Mouse (Mus musculus): ENCODE measurements around the gene Mgat3. TPM values are rescaled to one million over a fixed set of nuclear protein-coding genes. Genes with fewer than 3 reads are reported as not detected.

The Mgat3 gene
- polyA plus RNA-seq, 1 experiment: 19.2 TPM

- peaks cover 11% of the 10 kb centered on the region for H3K36me3 ChIP-seq (ENCODE audit: control insufficient read depth, insufficient read depth)
- TF ChIP-seq CTCF (IDR thresholded peaks at IDR 0.05; ENCODE audit: control insufficient read depth, insufficient read depth, insufficient read length): no peak
- TF ChIP-seq CEBPB (IDR thresholded peaks at IDR 0.05; ENCODE audit: low read depth): no peak
- no peak for TF ChIP-seq FOSL1 (IDR thresholded peaks at IDR 0.05; ENCODE audit: insufficient read depth, low read length, poor library complexity, severe bottlenecking)
- TF ChIP-seq USF1 (IDR thresholded peaks at IDR 0.05; ENCODE audit: low read depth): no peak
- no peak for TF ChIP-seq MYOG (IDR thresholded peaks at IDR 0.05; ENCODE audit: control insufficient read depth, extremely low read depth, insufficient read length)
- TF ChIP-seq MYOD1 (IDR thresholded peaks at IDR 0.05; ENCODE audit: control insufficient read depth, insufficient read length, low read depth): no peak
- no peak for TF ChIP-seq MAX (IDR thresholded peaks at IDR 0.05)
- no peaks in the 10 kb centered on the region for H3K27me3 ChIP-seq (ENCODE audit: control insufficient read depth, insufficient read depth, insufficient read length)
- no peak overlapping the region for H3K4me3 ChIP-seq (ENCODE audit: insufficient read depth, poor library complexity, severe bottlenecking)
- H3K79me2 ChIP-seq (ENCODE audit: control insufficient read depth, insufficient read depth): peaks cover 32% of the 10 kb centered on the region
- peaks cover 31% of the 10 kb centered on the region for H3K79me3 ChIP-seq (ENCODE audit: low read depth)
- no peak overlapping the region for H3ac ChIP-seq (ENCODE audit: control insufficient read depth, insufficient read length, low read depth)
Measured at GRCm38 (mm10) chr15:80131421-80131820, 42.1 kb upstream of the Mgat3 start.

- Histone ChIP-seq H3ac (ENCODE audit: control insufficient read depth, insufficient read length, low read depth) (no peak overlapping the region), H3K79me3 (ENCODE audit: low read depth) (peaks cover 41% of the 10 kb centered on the region), H3K4me3 (ENCODE audit: insufficient read depth, poor library complexity, severe bottlenecking) (peak overlapping the region; percentile 97), H3K27me3 (ENCODE audit: control insufficient read depth, insufficient read depth, insufficient read length) (no peaks in the 10 kb centered on the region), H3K79me2 (ENCODE audit: control insufficient read depth, insufficient read depth) (peaks cover 43% of the 10 kb centered on the region), H3K36me3 (ENCODE audit: control insufficient read depth, insufficient read depth) (peaks cover 18% of the 10 kb centered on the region)
- TF ChIP-seq USF1 (IDR thresholded peaks at IDR 0.05; ENCODE audit: low read depth): no peak
- TF ChIP-seq MYOD1 (IDR thresholded peaks at IDR 0.05; ENCODE audit: control insufficient read depth, insufficient read length, low read depth): no peak
- no peak for TF ChIP-seq FOSL1 (IDR thresholded peaks at IDR 0.05; ENCODE audit: insufficient read depth, low read length, poor library complexity, severe bottlenecking)
- TF ChIP-seq MYOG (IDR thresholded peaks at IDR 0.05; ENCODE audit: control insufficient read depth, extremely low read depth, insufficient read length): no peak
- TF ChIP-seq CEBPB (IDR thresholded peaks at IDR 0.05; ENCODE audit: low read depth): no peak
- no peak for TF ChIP-seq MAX (IDR thresholded peaks at IDR 0.05)
- TF ChIP-seq CTCF (IDR thresholded peaks at IDR 0.05; ENCODE audit: control insufficient read depth, insufficient read depth, insufficient read length): no peak
Measured at GRCm38 (mm10) chr15:80132452-80132851, 41.1 kb upstream of the Mgat3 start.

- Histone ChIP-seq H3K79me2 (ENCODE audit: control insufficient read depth, insufficient read depth) (peaks cover 49% of the 10 kb centered on the region), H3K36me3 (ENCODE audit: control insufficient read depth, insufficient read depth) (peaks cover 18% of the 10 kb centered on the region), H3K4me3 (ENCODE audit: insufficient read depth, poor library complexity, severe bottlenecking) (peak within 1 kb of the TSS; percentile 97), H3K79me3 (ENCODE audit: low read depth) (peaks cover 44% of the 10 kb centered on the region), H3ac (ENCODE audit: control insufficient read depth, insufficient read length, low read depth) (peak within 1 kb of the TSS; percentile 94), H3K27me3 (ENCODE audit: control insufficient read depth, insufficient read depth, insufficient read length) (no peaks in the 10 kb centered on the region)
- TF ChIP-seq FOSL1 (IDR thresholded peaks at IDR 0.05; ENCODE audit: insufficient read depth, low read length, poor library complexity, severe bottlenecking) (no peak), USF1 (IDR thresholded peaks at IDR 0.05; ENCODE audit: low read depth) (no peak), CTCF (IDR thresholded peaks at IDR 0.05; ENCODE audit: control insufficient read depth, insufficient read depth, insufficient read length) (peak; percentile 98), MAX (IDR thresholded peaks at IDR 0.05) (peak; percentile 69)
Measured at GRCm38 (mm10) chr15:80132993-80133586, 40.4 kb upstream of the Mgat3 start, which contains the start of gene Tab1. Gene Tab1, plus strand, starts transcription at chr15:80133127.

GRCm38 (mm10) chr15:80133682-80134449, 39.7 kb upstream of the Mgat3 start:
- H3K27me3 ChIP-seq (ENCODE audit: control insufficient read depth, insufficient read depth, insufficient read length): no peaks in the 10 kb centered on the region
- peaks cover 57% of the 10 kb centered on the region for H3K79me2 ChIP-seq (ENCODE audit: control insufficient read depth, insufficient read depth)
- TF ChIP-seq CTCF (IDR thresholded peaks at IDR 0.05; ENCODE audit: control insufficient read depth, insufficient read depth, insufficient read length) (no peak), MAX (IDR thresholded peaks at IDR 0.05) (no peak), MYOD1 (IDR thresholded peaks at IDR 0.05; ENCODE audit: control insufficient read depth, insufficient read length, low read depth) (no peak), USF1 (IDR thresholded peaks at IDR 0.05; ENCODE audit: low read depth) (no peak), FOSL1 (IDR thresholded peaks at IDR 0.05; ENCODE audit: insufficient read depth, low read length, poor library complexity, severe bottlenecking) (no peak), CEBPB (IDR thresholded peaks at IDR 0.05; ENCODE audit: low read depth) (no peak), MYOG (IDR thresholded peaks at IDR 0.05; ENCODE audit: control insufficient read depth, extremely low read depth, insufficient read length) (no peak)
- peaks cover 52% of the 10 kb centered on the region for H3K79me3 ChIP-seq (ENCODE audit: low read depth)
- peaks cover 18% of the 10 kb centered on the region for H3K36me3 ChIP-seq (ENCODE audit: control insufficient read depth, insufficient read depth)
- peak overlapping the region; percentile 94 for H3ac ChIP-seq (ENCODE audit: control insufficient read depth, insufficient read length, low read depth)
- H3K4me3 ChIP-seq (ENCODE audit: insufficient read depth, poor library complexity, severe bottlenecking): peak overlapping the region; percentile 97

- H3K79me3 ChIP-seq (ENCODE audit: low read depth): peaks cover 58% of the 10 kb centered on the region
- peaks cover 18% of the 10 kb centered on the region for H3K36me3 ChIP-seq (ENCODE audit: control insufficient read depth, insufficient read depth)
- no peaks in the 10 kb centered on the region for H3K27me3 ChIP-seq (ENCODE audit: control insufficient read depth, insufficient read depth, insufficient read length)
- peak overlapping the region; percentile 97 for H3K4me3 ChIP-seq (ENCODE audit: insufficient read depth, poor library complexity, severe bottlenecking)
- H3K79me2 ChIP-seq (ENCODE audit: control insufficient read depth, insufficient read depth): peaks cover 63% of the 10 kb centered on the region
- H3ac ChIP-seq (ENCODE audit: control insufficient read depth, insufficient read length, low read depth): no peak overlapping the region
- TF ChIP-seq CEBPB (IDR thresholded peaks at IDR 0.05; ENCODE audit: low read depth) (no peak), USF1 (IDR thresholded peaks at IDR 0.05; ENCODE audit: low read depth) (no peak), CTCF (IDR thresholded peaks at IDR 0.05; ENCODE audit: control insufficient read depth, insufficient read depth, insufficient read length) (no peak), MAX (IDR thresholded peaks at IDR 0.05) (no peak), MYOD1 (IDR thresholded peaks at IDR 0.05; ENCODE audit: control insufficient read depth, insufficient read length, low read depth) (no peak), MYOG (IDR thresholded peaks at IDR 0.05; ENCODE audit: control insufficient read depth, extremely low read depth, insufficient read length) (no peak), FOSL1 (IDR thresholded peaks at IDR 0.05; ENCODE audit: insufficient read depth, low read length, poor library complexity, severe bottlenecking) (no peak)
Measured at GRCm38 (mm10) chr15:80134450-80134847, 39.1 kb upstream of the Mgat3 start.
